Mouse (Mus musculus) adrenal gland, adult 18-20 months (tissue): ENCODE results near the gene Commd1. TPM values are rescaled to one million over a fixed set of nuclear protein-coding genes. Genes with fewer than 3 reads are reported as not detected.

Experiments used
- total RNA-seq, 2 experiments: library from RNA; stranded (reverse); gene quantifications; 1 replicate in 1 of 2; 2 replicates in 1 of 2; pipeline ENCODE4 v1.2.3; 2021

Gene Commd1
- total RNA-seq, 2 experiments from 2014 or later = 93.8 to 103 TPM

Other genes with a start within 250 kb of the Commd1 start
- 10 to 100 TPM; 34.6 to 60.6 TPM for gene B3gnt2, start 121.4 kb downstream of the Commd1 start, total RNA-seq
- 10 to 100 TPM; 36.6 to 46.3 TPM for gene Zrsr1, start 10.4 kb downstream of the Commd1 start, total RNA-seq
- 10 to 100 TPM; 23.9 to 39.5 TPM for gene Gm28048, start 292 bp downstream of the Commd1 start, total RNA-seq
- gene Cct4, start 8.1 kb upstream of the Commd1 start, total RNA-seq = 100 to 1,000 TPM; 218 to 285 TPM
- 10 to 100 TPM; 30.2 to 46.8 TPM for gene Fam161a, start 25.1 kb upstream of the Commd1 start, total RNA-seq